18 mouse cellular contexts compared by ENCODE assay signal in the genomic region with DNA sequence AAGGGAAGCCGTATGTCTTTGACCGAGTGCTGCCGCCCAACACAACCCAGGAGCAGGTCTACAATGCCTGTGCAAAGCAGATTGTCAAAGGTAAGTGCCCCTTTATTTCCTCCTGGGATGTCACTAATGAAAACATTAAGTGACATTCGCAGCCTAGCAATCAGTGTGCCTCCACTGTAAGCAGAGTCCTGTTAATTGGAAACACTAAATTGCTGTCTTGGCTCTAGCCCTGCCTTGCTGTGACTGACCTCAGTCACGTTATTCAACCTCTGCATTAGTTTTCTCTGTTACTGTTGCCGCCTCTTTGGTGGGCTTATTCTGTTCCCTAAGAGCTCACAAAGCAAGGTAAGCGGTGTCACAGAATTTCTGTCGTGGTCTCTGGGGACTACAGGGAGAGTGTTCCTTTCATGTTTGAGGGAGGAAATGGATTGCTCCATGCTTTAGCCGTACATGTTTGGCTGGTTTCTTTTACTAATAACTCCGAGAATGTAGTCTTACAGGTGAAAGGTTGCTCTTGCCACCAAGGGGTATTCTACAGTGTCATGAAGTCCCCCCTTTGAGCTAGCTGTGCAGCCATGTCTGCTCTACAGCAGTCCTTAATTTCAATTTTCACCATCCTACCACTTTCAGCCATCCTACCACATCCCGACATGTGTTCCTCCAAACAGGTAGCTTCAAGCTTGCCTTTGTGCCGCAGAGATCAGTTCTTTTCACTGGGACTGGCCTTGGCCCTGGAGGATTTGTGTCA. TPM values are rescaled to one million over a fixed set of nuclear protein-coding genes. Genes with fewer than 3 reads are reported as not detected.
DNase-seq lines count a peak whose midpoint lies in the region; ATAC-seq lines count a peak whose summit lies in the region.
"Had no signal": no experiment of that assay in that cellular context is flagged by ENCODE, and none has a peak within 500 bp of the region (broad histone marks: within the 10 kb centered on the region; RNA-seq: fewer than 3 reads in every experiment).

No protein-coding gene starts in this region.

- H3K4me2 ChIP-seq in forebrain, embryonic 13.5 days: no peak overlapping the region
- no peak overlapping the region for H3K4me2 ChIP-seq in hindbrain, embryonic 14.5 days (replicated peaks)
- peak overlapping the region; percentile 18 for H3K4me2 ChIP-seq in midbrain, embryonic 14.5 days (ENCODE audit: low read length)

- H3K27me3 ChIP-seq in forebrain, embryonic 10.5 days (ENCODE audit: poor library complexity, severe bottlenecking): no peaks in the 10 kb centered on the region
- H3K27me3 ChIP-seq in forebrain, embryonic 13.5 days: no peaks in the 10 kb centered on the region
- H3K27me3 ChIP-seq in hindbrain, embryonic 14.5 days (ENCODE audit: control insufficient read depth, insufficient read depth, low read length): no peaks in the 10 kb centered on the region
- H3K27me3 ChIP-seq in midbrain, embryonic 14.5 days (ENCODE audit: control insufficient read depth, insufficient read depth, low read length): no peaks in the 10 kb centered on the region

- peaks cover 28% of the 10 kb centered on the region for H3K4me1 ChIP-seq in forebrain, embryonic 10.5 days
- peaks cover 60% of the 10 kb centered on the region for H3K4me1 ChIP-seq in forebrain, embryonic 13.5 days
- peaks cover 53% of the 10 kb centered on the region for H3K4me1 ChIP-seq in hindbrain, embryonic 14.5 days (replicated peaks; ENCODE audit: control insufficient read depth, insufficient read depth, low read length)
- peaks cover 48% of the 10 kb centered on the region for H3K4me1 ChIP-seq in midbrain, embryonic 14.5 days (ENCODE audit: control insufficient read depth, insufficient read depth, low read length)

- peaks cover 27% of the 10 kb centered on the region for H3K36me3 ChIP-seq in forebrain, embryonic 10.5 days (replicated peaks)
- peaks cover 3% of the 10 kb centered on the region; the same call in 1 of the 2 replicates for H3K36me3 ChIP-seq in forebrain, embryonic 13.5 days (ENCODE audit: poor library complexity, severe bottlenecking)
- H3K36me3 ChIP-seq in hindbrain, embryonic 14.5 days (replicated peaks; ENCODE audit: control insufficient read depth, insufficient read depth): no peaks in the 10 kb centered on the region
- H3K36me3 ChIP-seq in midbrain, embryonic 14.5 days (ENCODE audit: control insufficient read depth, insufficient read depth, low read length): no peaks in the 10 kb centered on the region

- H3K27ac ChIP-seq in forebrain, embryonic 10.5 days: peak overlapping the region; percentile 40; the same call in 1 of the 2 replicates
- peak overlapping the region; percentile 89 for H3K27ac ChIP-seq in forebrain, embryonic 13.5 days
- peak overlapping the region; percentile 81 for H3K27ac ChIP-seq in hindbrain, embryonic 14.5 days
- peak overlapping the region; percentile 82 for H3K27ac ChIP-seq in midbrain, embryonic 14.5 days (replicated peaks; ENCODE audit: low read depth, low read length)
- H3K27ac ChIP-seq: kidney, postnatal 0 days had no signal

- WGBS in forebrain, embryonic 10.5 days: 81% methylated on average over 12 of the region's 12 CpGs
- 48% methylated on average over 12 of the region's 12 CpGs for WGBS in forebrain, embryonic 13.5 days
- 44% methylated on average over 12 of the region's 12 CpGs for WGBS in hindbrain, embryonic 14.5 days
- WGBS in midbrain, embryonic 14.5 days: 55% methylated on average over 12 of the region's 12 CpGs

- H3K4me3 ChIP-seq in forebrain, embryonic 10.5 days: no peak overlapping the region
- H3K4me3 ChIP-seq in forebrain, embryonic 13.5 days: no peak overlapping the region
- no peak overlapping the region for H3K4me3 ChIP-seq in hindbrain, embryonic 14.5 days (replicated peaks; ENCODE audit: low read length)
- H3K4me3 ChIP-seq in midbrain, embryonic 14.5 days (replicated peaks; ENCODE audit: low read depth, low read length): no peak overlapping the region

- peaks cover 6% of the 10 kb centered on the region; the same call in 1 of the 2 replicates for H3K9me3 ChIP-seq in forebrain, embryonic 10.5 days
- no peaks in the 10 kb centered on the region for H3K9me3 ChIP-seq in forebrain, embryonic 13.5 days (replicated peaks)
- no peaks in the 10 kb centered on the region for H3K9me3 ChIP-seq in hindbrain, embryonic 14.5 days (ENCODE audit: control insufficient read depth, low read length)
- H3K9me3 ChIP-seq in midbrain, embryonic 14.5 days (ENCODE audit: control insufficient read depth, low read length): no peaks in the 10 kb centered on the region

- peak; percentile 60 for ATAC-seq in forebrain, embryonic 13.5 days
- ATAC-seq in hindbrain, embryonic 14.5 days (ENCODE audit: low FRiP score): peak; percentile 61; the same call in 1 of the 2 replicates
- no peak for ATAC-seq in midbrain, embryonic 14.5 days (ENCODE audit: low FRiP score, low TSS enrichment)
- no peak for ATAC-seq in inflammation-experienced regulatory T-cells, adult 6 months
- ATAC-seq: CD4-positive, CD25-positive, alpha-beta regulatory T cell, adult 4 months; intestine, postnatal 0 days had no signal

- no peak for DNase-seq in forebrain, embryonic 10.5 days (ENCODE audit: extremely low spot score, low spot score)
- no peak for DNase-seq in hindbrain, embryonic 14.5 days (ENCODE audit: low spot score)
- DNase-seq in midbrain, embryonic 14.5 days: no peak
- DNase-seq in embryo, embryonic 11 days: no peak
- DNase-seq in spleen, postnatal 14 days (ENCODE audit: low spot score in 2 of 2): no peak
- no peak for DNase-seq in urinary bladder, adult 18-20 months (ENCODE audit: low spot score in 2 of 2)
- DNase-seq: adrenal gland, adult 8-10 months; heart, postnatal 10 days; layer of hippocampus, adult 9-11 months; liver; lung, adult 18-20 months; lung, postnatal 4 days; right cerebral cortex, postnatal 25 days had no signal

- peak overlapping the region; percentile 14; the same call in 1 of the 2 replicates for H3K9ac ChIP-seq in forebrain, embryonic 13.5 days
- H3K9ac ChIP-seq in hindbrain, embryonic 14.5 days: no peak overlapping the region
- peak overlapping the region; percentile 13; the same call in 1 of the 2 replicates for H3K9ac ChIP-seq in midbrain, embryonic 14.5 days (replicated peaks; ENCODE audit: low read length)

RNA-seq across cellular contexts. Expression of a gene that starts 52.8 kb away (rescaled TPM):
- polyA plus RNA-seq in forebrain, embryonic 10.5 days (2016; fragmentation: Nextera tagmentation; extraction: Ambion mirVana): 30.9 and 35.8 TPM in 2 replicates
- polyA plus RNA-seq in forebrain, embryonic 13.5 days (2015; fragmentation: Nextera tagmentation; extraction: Ambion mirVana): 129 and 139 TPM in 2 replicates
- polyA plus RNA-seq in hindbrain, embryonic 14.5 days (2014; fragmentation: Nextera tagmentation; extraction: Ambion mirVana): 224 and 233 TPM in 2 replicates
- polyA plus RNA-seq in midbrain, embryonic 14.5 days (2014; fragmentation: Nextera tagmentation; extraction: Ambion mirVana): 221 and 251 TPM in 2 replicates
- polyA plus RNA-seq in inflammation-experienced regulatory T-cells, adult 6 months (2017; shearing (Covaris generic)): 1 to 10 TPM; 2.5 to 3.1 (median 2.6) TPM

Comparison
In these comparisons a context has a peak if more than half of its experiments do, and no peak if none do; other contexts are left out.
1. ATAC-seq: peak in forebrain, embryonic 13.5 days (single experiment) and hindbrain, embryonic 14.5 days (single experiment); none in midbrain, embryonic 14.5 days (single experiment) and inflammation-experienced regulatory T-cells, adult 6 months (single experiment).
2. Peak in every context shown above with its lines, with median percentiles within 50 percentile points of each other: H3K27ac ChIP-seq.